Mouse (Mus musculus) thymus, adult 2 months (tissue): ENCODE data around the gene Abl2. TPM values are rescaled to one million over a fixed set of nuclear protein-coding genes. Genes with fewer than 3 reads are reported as not detected.

Experiments
- DNase-seq: peaks from one replicate; pipeline ENCODE4 v3.0.0; 2021
- H3K27ac ChIP-seq: fragments of 200-500 bp; 2 replicates; pipeline ENCODE4 v1.5.1; 2012; ENCODE audit warnings: low read length, control low read depth; ENCODE audit not compliant: control insufficient read depth, insufficient read depth
- H3K27me3 ChIP-seq: fragments of 200-500 bp; 2 replicates; pipeline ENCODE4 v1.6.1; 2012; ENCODE audit warnings: mild to moderate bottlenecking, low read length, moderate library complexity, mixed read lengths; ENCODE audit not compliant: control insufficient read depth, insufficient read depth
- H3K36me3 ChIP-seq: fragments of 200-500 bp; 2 replicates; pipeline ENCODE4 v1.6.1; 2012; ENCODE audit warnings: mild to moderate bottlenecking, low read length, moderate library complexity; ENCODE audit not compliant: control insufficient read depth, insufficient read depth
- H3K4me1 ChIP-seq: fragments of 200-500 bp; replicated peaks from 2 replicates; pipeline ENCODE4 v1.6.1; 2012; ENCODE audit warnings: low read length; ENCODE audit not compliant: control insufficient read depth, insufficient read depth
- H3K4me3 ChIP-seq: fragments of 200-500 bp; 2 replicates; pipeline ENCODE4 v1.5.1; 2012; ENCODE audit warnings: mild to moderate bottlenecking, low read length, control low read depth, moderate library complexity; ENCODE audit not compliant: control insufficient read depth, insufficient read depth
- CTCF ChIP-seq: fragments of 200-500 bp; IDR thresholded peaks from 2 replicates; pipeline ENCODE4 v1.5.1; 2012; ENCODE audit warnings: mild to moderate bottlenecking, control low read depth, low read length, moderate library complexity, borderline replicate concordance; ENCODE audit not compliant: control insufficient read depth, poor library complexity, insufficient read depth; ENCODE audit errors: extremely low read depth
- POLR2A ChIP-seq: fragments of 200-500 bp; IDR thresholded peaks from 2 replicates; pipeline ENCODE4 v1.6.1; 2012; ENCODE audit warnings: mild to moderate bottlenecking, low read length, control low read depth, moderate library complexity; ENCODE audit not compliant: control insufficient read depth, poor library complexity, insufficient read depth; ENCODE audit errors: extremely low read depth
- WGBS: fragments of 180-500 bp; shearing (Covaris S2); methylation state at CpG from one replicate; pipeline ENCODE4 v1.1.7; 2018; 5-methylcytosine and 5-hydroxymethylcytosine counted together
- polyA plus RNA-seq: library from polyadenylated mRNA; depleted of rRNA; stranded (reverse); fragments of >200 nt; gene quantifications from 2 replicates; pipeline ENCODE4 v1.2.3, GENCODE M21; 2012; rRNA removed

The Abl2 gene
- polyA plus RNA-seq, 1 experiment = 18.7 TPM

DNA sequence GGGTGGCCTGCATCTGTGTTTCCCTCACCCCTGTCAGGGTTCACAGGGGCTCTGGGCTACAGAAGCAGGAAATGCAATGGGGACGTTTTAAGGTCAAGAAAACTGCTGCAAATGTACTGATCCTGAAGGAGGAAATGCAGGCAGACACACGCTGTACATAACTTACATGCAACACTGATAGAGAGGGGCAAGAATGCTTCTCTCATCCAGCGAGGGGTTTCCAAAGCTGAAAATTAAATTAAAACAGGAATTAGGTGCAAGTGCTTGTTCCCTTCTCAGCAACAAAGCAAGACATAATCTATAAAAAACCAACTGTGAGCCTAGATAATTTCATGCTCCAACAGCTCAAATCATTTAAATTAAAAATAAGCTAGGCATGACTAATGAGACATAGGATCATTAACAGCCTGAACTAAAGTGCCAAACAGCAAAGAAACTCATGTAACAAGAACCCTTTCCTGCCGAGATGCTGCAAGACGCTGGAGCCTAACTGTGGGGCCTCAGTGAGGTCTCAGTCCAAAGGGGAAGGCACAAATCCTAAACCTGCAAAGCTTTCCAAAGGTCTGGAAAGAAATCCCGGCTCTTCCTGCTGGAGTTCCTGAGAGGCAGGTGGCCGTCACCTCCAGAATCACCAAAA is 127.6 kb downstream of the Abl2 start:
- Histone ChIP-seq H3K27ac (no peak overlapping the region), H3K4me3 (no peak overlapping the region), H3K36me3 (peaks cover 26% of the 10 kb centered on the region), H3K4me1 (no peaks in the 10 kb centered on the region), H3K27me3 (no peaks in the 10 kb centered on the region)
- no peak for TF ChIP-seq POLR2A
- TF ChIP-seq CTCF = no peak
- no peak for DNase-seq
- 93% methylated on average over 7 of the region's 7 CpGs for WGBS

Other genes with a start within 250 kb of the Abl2 start
- gene Nphs2, start 248.1 kb upstream of the Abl2 start, polyA plus RNA-seq = 3.3 and 3.7 TPM in 2 replicates
- 9.1 and 10.6 TPM in 2 replicates for gene Gm2000, start 192.7 kb upstream of the Abl2 start, polyA plus RNA-seq
- gene Axdnd1, start 137.6 kb upstream of the Abl2 start, polyA plus RNA-seq = 2.4 and 3.2 TPM in 2 replicates
- 103 and 119 TPM in 2 replicates for gene Soat1, start 84.5 kb upstream of the Abl2 start, polyA plus RNA-seq
- 33.7 and 36.5 TPM in 2 replicates for gene Gm10031, start 34.8 kb upstream of the Abl2 start, polyA plus RNA-seq
- 38.2 and 47.2 TPM in 2 replicates for gene Tor3a, start 115.6 kb downstream of the Abl2 start, polyA plus RNA-seq
- gene Fam20b, start 160.3 kb downstream of the Abl2 start, polyA plus RNA-seq = 17.7 and 18.2 TPM in 2 replicates